17 mouse cellular contexts compared by ENCODE assay signal in genomic region chr11:51482251-51482650, GRCm38 (mm10).
"Had no signal": no experiment of that assay in that cellular context is flagged by ENCODE, and none has a peak within 500 bp of the region (broad histone marks: within the 10 kb centered on the region; RNA-seq: fewer than 3 reads in every experiment).

No protein-coding gene starts in this region.

- H3K27ac ChIP-seq: layer of hippocampus, adult 2 months; limb, embryonic 12.5 days; liver, embryonic 12.5 days; liver, embryonic 15.5 days; neural tube, embryonic 13.5 days had no signal

- H3K9ac ChIP-seq: limb, embryonic 12.5 days; liver, embryonic 12.5 days; liver, embryonic 15.5 days; neural tube, embryonic 13.5 days had no signal

- H3K4me1 ChIP-seq: liver, embryonic 15.5 days had no signal

- H3K9me3 ChIP-seq: liver, embryonic 12.5 days; liver, embryonic 15.5 days; neural tube, embryonic 13.5 days had no signal

- H3K4me3 ChIP-seq: layer of hippocampus, adult 2 months; limb, embryonic 12.5 days; liver, embryonic 12.5 days; liver, embryonic 15.5 days; neural tube, embryonic 13.5 days had no signal

- H3K4me2 ChIP-seq: limb, embryonic 12.5 days; liver, embryonic 12.5 days; liver, embryonic 15.5 days; midbrain, embryonic 11.5 days; neural tube, embryonic 13.5 days had no signal

- DNase-seq: kidney, adult 18-20 months; kidney, postnatal 25 days; layer of hippocampus, adult 9-11 months; liver; lung, adult 18-20 months; lung, postnatal 10 days; lung, postnatal 4 days; midbrain, embryonic 14.5 days; thymus, adult 18-20 months; thymus, postnatal 36 days had no signal

- H3K27me3 ChIP-seq: limb, embryonic 12.5 days; liver, embryonic 12.5 days; liver, embryonic 15.5 days; neural tube, embryonic 13.5 days had no signal

- ATAC-seq: intestine, embryonic 16.5 days; liver, embryonic 12.5 days had no signal

- H3K36me3 ChIP-seq: limb, embryonic 12.5 days; liver, embryonic 12.5 days; liver, embryonic 15.5 days; neural tube, embryonic 13.5 days had no signal
